Mouse (Mus musculus): ENCODE results near the gene Pptc7.

DNA sequence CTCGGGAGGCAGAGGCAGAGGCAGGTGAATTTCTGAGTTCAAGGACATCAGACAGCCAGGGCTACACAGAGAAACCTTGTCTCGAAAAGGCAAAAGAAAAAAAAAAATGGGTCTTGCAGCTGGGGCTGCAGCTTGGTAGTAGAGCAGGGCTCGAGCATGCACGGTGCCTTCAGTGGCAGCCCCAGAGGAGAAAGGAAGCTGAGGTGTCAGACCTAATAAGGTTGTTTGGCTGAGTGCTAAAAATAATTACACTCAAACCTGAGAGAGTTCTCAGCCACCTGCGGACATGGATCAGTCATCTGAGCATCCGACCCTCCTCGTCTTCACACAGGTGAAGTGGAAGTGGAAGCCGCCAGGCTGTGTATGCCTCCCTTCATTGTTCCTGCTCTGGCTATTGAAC, 26.5 kb downstream of the Pptc7 start:
- TF ChIP-seq CTCF (IDR thresholded peaks at IDR 0.05; ENCODE audit: extremely low read depth, insufficient read depth, low read length) (no peak), POLR2A (IDR thresholded peaks at IDR 0.05; ENCODE audit: extremely low read depth, insufficient read depth, low read length) (no peak)

Data from cortical plate, adult 2 months (tissue).